Mouse (Mus musculus): ENCODE data around the gene Rab3gap2. TPM values are rescaled to one million over a fixed set of nuclear protein-coding genes. Genes with fewer than 3 reads are reported as not detected.
"Not testable (repeated sequence)": the region's sequence is repeated elsewhere in the genome, so short reads cannot be mapped to it uniquely, and the experiment has no call there.

Gene Rab3gap2
- polyA plus RNA-seq, 1 experiment from 2014 or later: 13.8 TPM

GRCm38 (mm10) chr1:185302816-185303215, 98.9 kb downstream of the Rab3gap2 start:
- Histone ChIP-seq H3K4me2 (ENCODE audit: low read depth, low read length) (no peak overlapping the region), H3K4me3 (ENCODE audit: low read depth, low read length) (no peak overlapping the region)

GRCm38 (mm10) chr1:185306836-185307235, 102.9 kb downstream of the Rab3gap2 start:
- Histone ChIP-seq H3K9me3 (replicated peaks; ENCODE audit: control insufficient read depth, low read length) (no peaks in the 10 kb centered on the region), H3K36me3 (ENCODE audit: control insufficient read depth, insufficient read depth) (peaks cover 6% of the 10 kb centered on the region; the same call in 1 of the 2 replicates)
- 87% methylated on average over 12 of the region's 12 CpGs for WGBS (ENCODE audit: insufficient replicate concordance)

More at GRCm38 (mm10) chr1:185302816-185303215, 98.9 kb downstream of the Rab3gap2 start:
- 81% methylated on average over 6 of the region's 6 CpGs for WGBS (ENCODE audit: insufficient replicate concordance)
- Histone ChIP-seq H3K27ac (ENCODE audit: low read length) (no peak overlapping the region), H3K27me3 (ENCODE audit: control insufficient read depth, insufficient read depth, low read depth, low read length) (no peaks in the 10 kb centered on the region), H3K9ac (ENCODE audit: low read depth, low read length) (no peak overlapping the region), H3K36me3 (ENCODE audit: control insufficient read depth, insufficient read depth) (peaks cover 5% of the 10 kb centered on the region; the same call in 1 of the 2 replicates), H3K4me1 (ENCODE audit: control insufficient read depth, low read depth, low read length) (no peaks in the 10 kb centered on the region), H3K9me3 (replicated peaks; ENCODE audit: control insufficient read depth, low read length) (no peaks in the 10 kb centered on the region)
- no peak for ATAC-seq (ENCODE audit: low read depth)

DNA sequence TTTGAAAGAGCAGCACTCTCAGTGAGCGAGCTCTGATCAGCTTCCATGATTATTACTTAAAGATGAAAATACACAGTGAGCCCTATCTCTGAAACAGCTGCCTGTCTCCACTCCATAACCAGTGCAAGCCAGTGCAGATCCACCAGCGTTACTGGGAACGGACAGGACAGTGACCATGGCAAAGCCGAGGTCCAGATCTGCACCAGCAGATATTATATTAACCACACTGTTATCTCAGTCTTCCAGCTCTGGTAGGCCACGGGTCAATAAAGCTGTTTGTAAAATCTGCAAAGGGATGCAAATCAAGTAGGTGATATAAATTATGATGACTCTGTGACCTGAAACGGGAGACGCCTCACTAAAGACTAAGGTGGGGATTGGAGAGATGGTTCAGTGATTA, 103.7 kb downstream of the Rab3gap2 start:
- no peak for ATAC-seq (ENCODE audit: low read depth)
- H3K27me3 ChIP-seq (ENCODE audit: control insufficient read depth, insufficient read depth, low read depth, low read length): no peaks in the 10 kb centered on the region
- no peak overlapping the region for H3K4me3 ChIP-seq (ENCODE audit: low read depth, low read length)
- no peaks in the 10 kb centered on the region for H3K4me1 ChIP-seq (ENCODE audit: control insufficient read depth, low read depth, low read length)
- H3K27ac ChIP-seq (ENCODE audit: low read length): no peak overlapping the region
- H3K36me3 ChIP-seq (ENCODE audit: control insufficient read depth, insufficient read depth): peaks cover 11% of the 10 kb centered on the region
- H3K4me2 ChIP-seq (ENCODE audit: low read depth, low read length): no peak overlapping the region
- no peaks in the 10 kb centered on the region for H3K9me3 ChIP-seq (replicated peaks; ENCODE audit: control insufficient read depth, low read length)
- H3K9ac ChIP-seq (ENCODE audit: low read depth, low read length): no peak overlapping the region
- WGBS (ENCODE audit: insufficient replicate concordance): 62% methylated on average over 7 of the region's 7 CpGs

More at GRCm38 (mm10) chr1:185306836-185307235, 102.9 kb downstream of the Rab3gap2 start:
- Histone ChIP-seq H3K4me1 (ENCODE audit: control insufficient read depth, low read depth, low read length) (no peaks in the 10 kb centered on the region), H3K4me2 (ENCODE audit: low read depth, low read length) (no peak overlapping the region), H3K27me3 (ENCODE audit: control insufficient read depth, insufficient read depth, low read depth, low read length) (no peaks in the 10 kb centered on the region), H3K27ac (ENCODE audit: low read length) (no peak overlapping the region), H3K9ac (ENCODE audit: low read depth, low read length) (no peak overlapping the region), H3K4me3 (ENCODE audit: low read depth, low read length) (no peak overlapping the region)
- no peak for ATAC-seq (ENCODE audit: low read depth)

DNA sequence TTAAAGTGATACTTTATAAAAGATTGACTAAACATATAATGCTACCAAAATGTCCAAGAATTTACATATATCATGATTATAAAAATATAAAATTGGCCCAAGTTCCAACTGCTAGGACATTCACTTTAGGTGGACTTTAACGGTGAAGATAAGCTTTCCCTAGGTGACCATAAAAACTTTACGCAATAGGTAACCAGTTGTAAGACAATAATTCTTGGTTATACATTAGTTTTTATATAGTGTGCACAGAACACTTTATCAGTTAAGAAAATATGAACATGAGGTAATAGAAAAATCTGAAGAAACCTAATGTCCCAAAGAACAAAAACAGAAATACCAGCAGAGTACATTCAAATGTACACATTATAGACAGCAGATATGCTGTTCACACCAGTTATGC, 104.4 kb downstream of the Rab3gap2 start:
- H3K27me3 ChIP-seq (ENCODE audit: control insufficient read depth, insufficient read depth, low read depth, low read length): no peaks in the 10 kb centered on the region
- H3K27ac ChIP-seq (ENCODE audit: low read length): no peak overlapping the region
- no peak for ATAC-seq (ENCODE audit: low read depth)
- H3K4me1 ChIP-seq (ENCODE audit: control insufficient read depth, low read depth, low read length): no peaks in the 10 kb centered on the region
- no peaks in the 10 kb centered on the region for H3K9me3 ChIP-seq (replicated peaks; ENCODE audit: control insufficient read depth, low read length)
- 84% methylated on average over 2 of the region's 2 CpGs for WGBS (ENCODE audit: insufficient replicate concordance)
- no peak overlapping the region for H3K4me3 ChIP-seq (ENCODE audit: low read depth, low read length)
- H3K4me2 ChIP-seq (ENCODE audit: low read depth, low read length): no peak overlapping the region
- H3K36me3 ChIP-seq (ENCODE audit: control insufficient read depth, insufficient read depth): peaks cover 12% of the 10 kb centered on the region
- no peak overlapping the region for H3K9ac ChIP-seq (ENCODE audit: low read depth, low read length)

- no peak overlapping the region for H3K27ac ChIP-seq (ENCODE audit: low read length)
- peaks cover 16% of the 10 kb centered on the region for H3K36me3 ChIP-seq (ENCODE audit: control insufficient read depth, insufficient read depth)
- 65% methylated on average over 4 of the region's 4 CpGs for WGBS (ENCODE audit: insufficient replicate concordance)
- ATAC-seq (ENCODE audit: low read depth): no peak
- no peaks in the 10 kb centered on the region for H3K27me3 ChIP-seq (ENCODE audit: control insufficient read depth, insufficient read depth, low read depth, low read length)
- no peak overlapping the region for H3K4me2 ChIP-seq (ENCODE audit: low read depth, low read length)
- H3K4me1 ChIP-seq (ENCODE audit: control insufficient read depth, low read depth, low read length): no peaks in the 10 kb centered on the region
- no peak overlapping the region for H3K9ac ChIP-seq (ENCODE audit: low read depth, low read length)
- H3K4me3 ChIP-seq (ENCODE audit: low read depth, low read length): no peak overlapping the region
- no peaks in the 10 kb centered on the region for H3K9me3 ChIP-seq (replicated peaks; ENCODE audit: control insufficient read depth, low read length)
Measured at GRCm38 (mm10) chr1:185308908-185309307, 105.0 kb downstream of the Rab3gap2 start.

DNA sequence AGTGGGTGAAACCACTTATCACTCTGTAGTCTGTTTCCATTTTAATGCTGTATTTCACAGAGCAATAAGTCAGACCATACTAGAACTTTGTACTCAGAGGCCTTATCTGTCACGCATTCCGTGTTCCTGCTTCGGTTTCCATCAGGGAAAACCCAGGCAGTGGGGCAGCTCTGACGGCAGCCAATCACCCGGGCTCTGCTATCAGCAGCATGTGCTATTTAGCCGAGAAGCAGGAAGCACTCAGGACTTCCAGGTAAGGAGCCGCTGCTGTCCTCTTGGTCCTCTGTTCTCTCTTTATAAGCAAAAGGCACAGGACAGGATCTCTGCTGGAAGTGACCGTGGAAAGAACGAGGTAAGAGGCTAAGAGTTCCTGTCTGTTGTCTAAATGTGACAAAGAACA, 108.0 kb downstream of the Rab3gap2 start:
- Histone ChIP-seq H3K27me3 (ENCODE audit: control insufficient read depth, insufficient read depth, low read depth, low read length) (no peaks in the 10 kb centered on the region), H3K27ac (ENCODE audit: low read length) (no peak overlapping the region), H3K4me1 (ENCODE audit: control insufficient read depth, low read depth, low read length) (no peaks in the 10 kb centered on the region), H3K36me3 (ENCODE audit: control insufficient read depth, insufficient read depth) (peaks cover 19% of the 10 kb centered on the region), H3K4me3 (ENCODE audit: low read depth, low read length) (no peak overlapping the region), H3K9me3 (replicated peaks; ENCODE audit: control insufficient read depth, low read length) (no peaks in the 10 kb centered on the region), H3K9ac (ENCODE audit: low read depth, low read length) (no peak overlapping the region), H3K4me2 (ENCODE audit: low read depth, low read length) (no peak overlapping the region)
- no peak for ATAC-seq (ENCODE audit: low read depth)
- 77% methylated on average over 9 of the region's 9 CpGs for WGBS (ENCODE audit: insufficient replicate concordance)

- H3K36me3 ChIP-seq (ENCODE audit: control insufficient read depth, insufficient read depth): peaks cover 24% of the 10 kb centered on the region
- no peaks in the 10 kb centered on the region for H3K9me3 ChIP-seq (replicated peaks; ENCODE audit: control insufficient read depth, low read length)
- no peaks in the 10 kb centered on the region for H3K27me3 ChIP-seq (ENCODE audit: control insufficient read depth, insufficient read depth, low read depth, low read length)
- 82% methylated on average over 4 of the region's 4 CpGs for WGBS (ENCODE audit: insufficient replicate concordance)
- no peak overlapping the region for H3K9ac ChIP-seq (ENCODE audit: low read depth, low read length)
- no peak overlapping the region for H3K4me2 ChIP-seq (ENCODE audit: low read depth, low read length)
- no peak overlapping the region for H3K27ac ChIP-seq (ENCODE audit: low read length)
- ATAC-seq (ENCODE audit: low read depth): no peak
- H3K4me1 ChIP-seq (ENCODE audit: control insufficient read depth, low read depth, low read length): no peaks in the 10 kb centered on the region
- no peak overlapping the region for H3K4me3 ChIP-seq (ENCODE audit: low read depth, low read length)
Measured at GRCm38 (mm10) chr1:185314546-185314945, 110.6 kb downstream of the Rab3gap2 start.

GRCm38 (mm10) chr1:185315846-185316568, 112.1 kb downstream of the Rab3gap2 start:
- Histone ChIP-seq H3K9me3 (replicated peaks; ENCODE audit: control insufficient read depth, low read length) (no peaks in the 10 kb centered on the region), H3K4me2 (ENCODE audit: low read depth, low read length) (no peak overlapping the region), H3K4me3 (ENCODE audit: low read depth, low read length) (no peak overlapping the region), H3K27ac (ENCODE audit: low read length) (no peak overlapping the region), H3K4me1 (ENCODE audit: control insufficient read depth, low read depth, low read length) (no peaks in the 10 kb centered on the region), H3K36me3 (ENCODE audit: control insufficient read depth, insufficient read depth) (peaks cover 35% of the 10 kb centered on the region), H3K27me3 (ENCODE audit: control insufficient read depth, insufficient read depth, low read depth, low read length) (no peaks in the 10 kb centered on the region), H3K9ac (ENCODE audit: low read depth, low read length) (no peak overlapping the region)
- no peak for ATAC-seq (ENCODE audit: low read depth)
- WGBS (ENCODE audit: insufficient replicate concordance): 82% methylated on average over 16 of the region's 16 CpGs

DNA sequence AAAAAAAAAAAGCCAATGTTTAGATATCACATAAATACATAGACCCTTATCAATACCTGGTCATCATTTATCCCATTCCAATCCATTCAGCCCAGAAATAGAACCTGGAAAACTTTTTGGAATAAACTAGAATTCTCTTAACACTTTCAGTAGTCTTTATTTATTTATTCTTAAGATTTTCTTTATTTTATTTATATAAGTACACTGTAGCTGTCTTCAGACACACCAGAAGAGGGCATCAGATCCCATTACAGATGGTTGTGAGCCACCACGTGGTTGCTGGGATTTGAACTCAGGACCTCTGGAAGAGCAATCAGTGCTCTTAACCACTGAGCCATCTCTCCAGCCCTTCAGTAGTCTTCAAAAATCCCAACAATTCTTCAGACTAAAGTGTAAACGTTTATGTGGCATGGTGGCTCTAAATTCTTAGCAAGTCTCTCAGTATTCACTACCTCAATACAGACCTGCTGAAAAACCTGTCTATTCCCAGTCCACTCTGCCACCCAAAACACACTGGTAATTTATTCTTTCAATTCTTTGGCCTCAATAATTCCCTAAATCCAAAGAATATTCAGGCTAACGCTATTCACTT, 123.9 kb downstream of the Rab3gap2 start:
- H3K27me3 ChIP-seq (ENCODE audit: control insufficient read depth, insufficient read depth, low read depth, low read length); H3K9me3 ChIP-seq (replicated peaks; ENCODE audit: control insufficient read depth, low read length); ATAC-seq (ENCODE audit: low read depth); H3K27ac ChIP-seq (ENCODE audit: low read length): not testable (repeated sequence)
- Histone ChIP-seq H3K4me3 (ENCODE audit: low read depth, low read length) (peak overlapping the region; percentile 83), H3K36me3 (ENCODE audit: control insufficient read depth, insufficient read depth) (peaks cover 16% of the 10 kb centered on the region), H3K4me2 (ENCODE audit: low read depth, low read length) (peak overlapping the region; percentile 69), H3K9ac (ENCODE audit: low read depth, low read length) (peak overlapping the region; percentile 90; the same call in 1 of the 2 replicates), H3K4me1 (ENCODE audit: control insufficient read depth, low read depth, low read length) (peaks cover 12% of the 10 kb centered on the region)
- 39% methylated on average over 3 of the region's 3 CpGs for WGBS (ENCODE audit: insufficient replicate concordance)
